Mouse (Mus musculus) hindlimb bud, embryonic 11.5 days (tissue): ENCODE measurements around the gene S100pbp.
A peak's percentile ranks its signal among the peaks of the same experiment; 100 is the strongest.
"Not testable (repeated sequence)": the region's sequence is repeated elsewhere in the genome, so short reads cannot be mapped to it uniquely, and the experiment has no call there.

Experiments used
- DNase-seq: peaks from one replicate; pipeline ENCODE4 v3.0.0-alpha.2; 2012; ENCODE audit warnings: low read depth, low spot score; ENCODE audit errors: extremely low spot score

The S100pbp gene

DNA sequence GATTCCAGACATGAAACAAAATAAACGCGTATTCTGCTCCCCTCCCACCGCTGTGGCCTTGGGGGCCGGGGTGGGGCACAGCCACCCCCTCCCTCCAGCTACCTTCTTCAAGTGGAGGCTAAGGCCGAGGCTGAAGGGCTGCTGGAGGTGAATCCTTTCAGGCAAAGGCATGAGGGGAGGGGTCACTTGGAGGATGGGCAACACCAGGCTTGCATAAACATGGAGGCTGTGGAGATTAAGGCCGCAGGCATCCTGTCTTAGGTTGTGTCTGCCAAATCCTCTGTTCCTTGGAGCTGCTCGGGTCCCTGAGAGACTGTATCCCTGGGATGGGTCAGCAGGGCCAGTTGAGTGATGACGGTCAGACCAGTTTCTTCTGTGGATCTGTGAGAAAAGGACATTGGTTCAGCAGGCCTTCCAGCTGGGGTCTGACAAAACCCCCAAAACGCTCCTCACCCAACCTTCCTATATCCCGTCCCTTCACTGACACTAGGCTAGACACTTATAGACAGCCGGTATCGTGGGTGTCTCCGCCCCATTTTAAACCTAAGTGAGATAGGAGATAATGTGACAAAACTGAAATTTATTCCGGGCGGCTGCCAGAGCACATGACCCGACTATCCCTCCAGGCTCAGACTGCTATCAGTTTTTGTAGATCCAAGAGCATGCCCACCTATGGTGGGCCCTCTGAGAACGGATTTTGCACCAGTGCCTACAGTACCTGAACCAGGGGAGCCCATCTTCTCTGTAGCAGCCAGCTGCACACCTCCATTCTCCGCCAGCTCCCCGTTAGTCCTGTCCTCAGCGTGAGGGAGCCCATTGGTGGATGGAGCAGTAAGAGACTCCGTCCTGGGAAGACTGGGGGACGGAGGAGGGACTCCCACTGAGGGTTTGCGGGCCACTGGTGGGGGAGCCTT lies 31.8 kb upstream of the S100pbp start:
- DNase-seq: no peak

- DNase-seq: no peak
Observed at GRCm38 (mm10) chr4:129220376-129221089, 31.0 kb upstream of the S100pbp start.

GRCm38 (mm10) chr4:129219198-129219597 lies 29.7 kb upstream of the S100pbp start:
- no peak for DNase-seq

DNA sequence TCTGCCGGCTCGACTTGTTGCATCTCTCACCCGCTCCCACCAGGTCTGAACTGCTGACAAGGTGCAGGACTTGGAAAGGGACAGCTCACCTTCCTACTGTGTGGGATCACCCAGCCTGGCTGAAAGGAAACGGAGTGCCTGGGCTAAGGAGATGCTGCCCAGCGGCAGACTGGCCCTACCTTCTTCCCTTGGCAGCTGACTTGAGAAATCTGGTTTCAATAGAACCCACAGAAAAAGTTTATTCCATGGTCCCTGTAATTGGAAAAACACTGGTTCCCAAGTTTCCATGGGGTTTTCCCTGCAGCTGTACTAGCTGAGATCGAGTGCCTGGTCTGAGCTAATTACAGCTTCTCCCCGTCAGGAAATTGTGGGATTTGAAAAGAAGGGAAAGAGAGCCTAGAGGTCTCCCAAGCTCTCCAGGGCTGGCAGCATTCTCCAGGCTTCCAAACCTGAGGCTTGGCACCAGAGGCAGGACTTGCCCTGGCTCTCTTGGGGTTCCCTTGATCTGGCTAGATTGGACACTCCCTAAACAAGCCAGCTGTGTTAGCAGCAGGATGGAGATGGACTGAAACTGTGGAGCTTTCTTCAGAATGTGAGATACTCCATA lies 29.1 kb upstream of the S100pbp start:
- no peak for DNase-seq

- not testable (repeated sequence) for DNase-seq
Observed at GRCm38 (mm10) chr4:129212486-129212885, 23.0 kb upstream of the S100pbp start.

DNA sequence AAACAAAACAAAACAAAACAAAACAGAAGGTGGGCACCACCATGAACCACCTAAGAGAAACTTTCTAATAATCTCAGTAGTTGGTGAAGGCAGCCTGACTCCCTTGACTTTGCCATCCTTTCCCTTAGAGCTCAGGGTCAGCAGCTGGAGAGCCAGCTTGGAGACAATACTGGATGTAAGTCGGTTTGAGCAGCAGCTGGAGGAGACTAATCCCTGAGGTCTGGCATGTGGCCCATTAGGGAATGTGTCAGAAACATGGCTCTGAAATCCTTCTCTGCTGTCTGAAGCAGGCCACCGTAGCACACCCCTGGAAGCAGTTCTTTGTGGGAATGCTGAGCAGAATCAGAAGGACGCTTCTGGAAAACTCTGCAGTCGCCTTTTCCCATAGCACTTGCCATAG lies 21.9 kb upstream of the S100pbp start:
- DNase-seq: no peak

DNA sequence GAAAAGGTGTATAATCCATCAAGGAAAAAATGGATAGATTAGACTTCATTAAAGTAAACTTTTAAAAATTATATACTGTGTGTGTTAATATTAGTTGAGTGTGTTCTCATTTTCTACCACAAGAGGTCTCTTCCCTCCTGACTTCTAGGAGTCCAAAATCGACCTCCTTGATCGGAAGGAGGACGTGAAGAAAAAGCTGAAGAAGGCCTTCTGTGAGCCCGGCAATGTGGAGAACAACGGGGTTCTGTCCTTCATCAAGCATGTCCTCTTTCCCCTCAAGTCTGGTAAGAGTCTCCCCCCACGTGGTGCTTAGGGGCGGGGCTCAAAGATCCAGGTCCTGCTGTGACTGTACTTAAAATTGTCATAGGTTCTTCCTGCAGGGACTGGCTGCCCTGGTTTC lies 20.0 kb upstream of the S100pbp start:
- DNase-seq: peak; percentile 20

DNA sequence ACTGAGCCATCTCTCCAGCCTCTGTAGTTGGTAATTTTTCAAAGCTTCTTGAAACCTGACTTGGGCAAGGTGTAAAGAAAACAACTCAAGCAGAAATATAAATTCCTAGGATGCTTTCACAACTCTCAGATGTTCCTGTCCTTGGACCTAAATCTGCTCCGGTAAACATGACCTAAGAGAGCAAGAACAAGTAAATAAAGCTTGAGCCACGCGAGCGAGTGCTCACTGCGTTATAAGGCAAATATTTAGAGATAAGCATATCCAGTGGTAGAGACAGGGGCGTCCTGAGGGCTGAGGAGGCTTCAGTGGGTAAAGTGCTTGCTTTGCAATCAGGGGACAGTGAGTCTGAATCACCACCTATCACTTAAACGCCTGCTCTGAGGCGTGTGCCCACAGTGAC lies 17.3 kb upstream of the S100pbp start:
- DNase-seq: no peak

GRCm38 (mm10) chr4:129204655-129205054 lies 15.1 kb upstream of the S100pbp start:
- no peak for DNase-seq

- no peak for DNase-seq
Observed at GRCm38 (mm10) chr4:129197514-129197913, 8.0 kb upstream of the S100pbp start.

DNA sequence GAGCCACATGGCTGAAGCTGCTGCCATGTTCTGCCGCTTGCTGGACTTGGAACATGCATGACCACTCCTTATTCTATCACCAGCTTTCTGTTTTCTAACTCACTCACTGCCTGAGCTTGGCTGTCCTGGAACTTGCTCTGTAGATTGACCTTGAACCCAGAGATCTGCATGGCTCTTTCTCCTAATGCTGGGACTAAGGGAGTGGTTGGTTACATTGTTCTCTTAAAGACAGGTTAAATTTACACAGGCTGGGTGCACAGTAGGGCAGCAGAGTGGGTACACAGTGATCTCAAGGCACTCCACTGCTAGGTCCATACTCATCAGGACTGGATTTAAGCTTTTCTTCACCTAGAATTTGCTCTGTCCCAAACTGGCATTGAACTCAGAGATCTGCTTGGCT lies 4.8 kb upstream of the S100pbp start:
- no peak for DNase-seq

DNA sequence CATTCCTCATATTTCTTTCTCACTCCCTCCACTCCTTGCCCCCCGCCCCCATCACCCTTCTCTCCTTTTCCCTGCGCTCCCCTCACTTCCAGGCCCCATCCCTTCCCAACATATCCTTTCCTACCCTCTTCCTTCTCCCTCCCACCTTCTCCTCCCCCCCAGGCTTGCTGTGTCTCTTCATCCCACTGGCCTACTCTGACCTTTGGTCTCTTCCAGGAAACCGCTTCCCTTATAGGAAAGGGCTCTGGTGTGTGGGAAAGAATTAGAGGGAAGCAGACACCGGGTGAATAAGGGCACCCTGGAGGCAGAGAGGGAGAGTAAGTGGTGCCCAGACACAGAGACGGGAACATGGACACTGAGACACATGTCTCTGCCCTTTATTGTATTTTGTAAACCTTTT lies 2.2 kb upstream of the S100pbp start:
- no peak for DNase-seq

GRCm38 (mm10) chr4:129190538-129190937 lies 1.0 kb upstream of the S100pbp start:
- DNase-seq: no peak

DNA sequence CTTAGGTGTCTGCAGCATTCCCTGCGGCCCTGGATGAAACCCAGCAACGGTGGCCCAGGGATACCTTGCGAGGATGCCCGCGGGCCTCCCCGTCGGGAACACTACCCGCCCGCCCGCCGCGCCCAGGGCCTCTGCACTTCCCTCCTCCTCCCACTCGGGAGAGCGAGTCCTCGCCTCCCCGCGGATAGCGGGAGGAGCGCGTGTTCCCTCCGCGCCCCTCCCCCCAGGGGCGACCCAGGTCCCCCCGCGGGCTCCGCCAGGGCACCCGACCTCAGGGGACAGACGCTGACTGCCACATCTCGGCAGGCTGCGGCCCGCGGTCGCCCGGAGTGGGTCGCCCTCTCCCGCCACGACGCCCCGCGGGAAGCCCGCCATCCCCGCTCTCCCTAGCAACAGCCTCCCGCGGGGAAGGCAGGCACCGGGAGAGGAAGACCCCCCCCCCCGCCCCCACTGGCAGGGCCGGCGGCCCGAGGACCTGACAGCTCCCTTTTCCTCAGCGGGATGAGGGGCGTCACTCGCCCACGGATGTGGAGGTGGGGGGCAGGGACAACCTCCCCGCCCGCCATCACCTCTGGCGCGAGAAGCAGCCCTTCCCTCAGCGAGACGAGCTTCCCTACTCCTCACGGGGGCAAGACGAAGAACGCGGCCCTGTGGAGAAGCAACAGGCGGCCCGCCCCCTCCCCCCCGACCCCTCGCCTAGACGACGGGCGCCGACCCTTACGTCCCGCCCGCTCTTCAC lies 555 bp downstream of the S100pbp start:
- peak; percentile 5 for DNase-seq

GRCm38 (mm10) chr4:129188041-129188659 lies 1.4 kb downstream of the S100pbp start:
- no peak for DNase-seq

GRCm38 (mm10) chr4:129179560-129179959 lies 10.0 kb downstream of the S100pbp start:
- DNase-seq: no peak

DNA sequence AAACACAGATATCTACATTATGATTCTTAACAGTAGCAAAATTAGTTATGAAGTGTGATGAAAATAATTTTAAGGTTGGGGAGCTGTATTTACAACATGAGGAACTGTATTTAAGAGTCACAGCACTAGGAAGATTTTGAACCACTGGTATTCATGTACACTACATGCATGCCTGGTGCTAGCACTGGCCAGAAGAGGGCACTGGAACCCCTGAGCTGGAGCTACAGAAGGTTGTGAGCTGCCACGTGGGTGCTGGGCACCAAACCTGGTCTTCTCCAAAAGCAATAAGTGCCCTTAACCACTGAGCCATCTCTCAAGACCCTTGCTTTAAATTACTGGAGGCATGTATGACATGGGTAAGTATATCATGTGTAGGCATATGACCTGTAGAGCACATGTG lies 17.0 kb downstream of the S100pbp start:
- DNase-seq: no peak

DNA sequence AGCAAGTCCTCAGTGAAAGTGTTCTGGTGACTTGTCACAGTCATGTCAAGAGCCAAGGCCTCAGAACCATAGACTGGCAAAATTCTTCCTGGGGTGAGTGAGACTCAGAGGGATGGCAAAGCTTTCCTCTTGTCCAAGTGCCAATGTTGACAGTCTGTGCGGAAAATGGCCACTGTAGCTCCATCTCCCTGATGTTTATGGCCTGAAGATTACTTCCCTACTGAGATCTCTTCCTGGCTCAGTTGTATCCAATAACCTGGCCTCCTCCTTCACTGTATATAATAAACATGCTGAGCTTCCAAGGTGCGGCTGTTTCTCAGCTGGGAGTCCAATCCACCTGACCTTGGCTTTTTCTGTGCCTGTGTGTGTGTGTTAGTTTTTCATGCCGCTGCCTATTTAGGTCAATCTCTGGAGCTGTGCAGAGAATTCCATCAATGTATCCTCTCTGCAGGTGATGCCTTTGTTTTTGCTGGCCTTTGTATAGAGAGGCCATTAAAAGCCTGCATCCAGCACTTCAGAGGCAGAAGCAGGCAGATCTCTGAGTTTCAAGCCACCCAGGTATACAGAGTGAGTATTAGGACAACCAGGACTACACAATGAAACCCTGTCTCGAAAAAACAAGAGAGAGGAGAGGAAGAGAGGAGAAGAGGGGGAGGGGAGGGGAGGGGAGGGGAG lies 27.8 kb downstream of the S100pbp start:
- DNase-seq: no peak

GRCm38 (mm10) chr4:129161076-129161475 lies 28.5 kb downstream of the S100pbp start:
- no peak for DNase-seq

GRCm38 (mm10) chr4:129158549-129158948 lies 31.0 kb downstream of the S100pbp start:
- DNase-seq: no peak
